Mouse (Mus musculus) intestine, embryonic 16.5 days (tissue): ENCODE measurements around the gene Kcng4. TPM values are rescaled to one million over a fixed set of nuclear protein-coding genes. Genes with fewer than 3 reads are reported as not detected.
A peak's percentile ranks its signal among the peaks of the same experiment; 100 is the strongest.

ENCODE experiments used
- ATAC-seq: fragments of 200-750 bp; cut with Nextera tagmentation; 2 replicates; pipeline ENCODE4 v1.8.0; 2017; ENCODE audit warnings: moderate TSS enrichment, moderate library complexity
- H3K27ac ChIP-seq: fragments of 300-500 bp; sonication (generic); 2 replicates; pipeline ENCODE4 v1.5.1; 2014; ENCODE audit warnings: mild to moderate bottlenecking, low read length
- H3K27me3 ChIP-seq: fragments of 300-500 bp; sonication (generic); replicated peaks from 2 replicates; pipeline ENCODE4 v1.6.1; 2014; ENCODE audit warnings: low read length, control low read depth, mixed read lengths; ENCODE audit not compliant: control insufficient read depth, insufficient read depth
- H3K36me3 ChIP-seq: fragments of 300-500 bp; sonication (generic); 2 replicates; pipeline ENCODE4 v1.6.1; 2014; ENCODE audit warnings: low read length, control low read depth; ENCODE audit not compliant: control insufficient read depth, insufficient read depth
- H3K4me1 ChIP-seq: fragments of 300-500 bp; sonication (generic); 2 replicates; pipeline ENCODE4 v1.6.1; 2014; ENCODE audit warnings: low read length, control low read depth, mixed read lengths; ENCODE audit not compliant: control insufficient read depth, insufficient read depth
- H3K4me2 ChIP-seq: fragments of 300-500 bp; sonication (generic); 2 replicates; pipeline ENCODE4 v1.6.1; 2014; ENCODE audit warnings: low read depth, low read length, control low read depth
- H3K4me3 ChIP-seq: fragments of 300-500 bp; sonication (generic); 2 replicates; pipeline ENCODE4 v1.5.1; 2014; ENCODE audit warnings: mild to moderate bottlenecking, low read length
- H3K9ac ChIP-seq: fragments of 300-500 bp; sonication (generic); 2 replicates; pipeline ENCODE4 v1.6.1; 2014; ENCODE audit warnings: low read depth, low read length
- H3K9me3 ChIP-seq: fragments of 300-500 bp; sonication (generic); 2 replicates; pipeline ENCODE4 v1.6.1; 2016; ENCODE audit warnings: low read length, control low read depth; ENCODE audit not compliant: control insufficient read depth
- WGBS: fragments of 180-500 bp; shearing (Covaris S2); extraction: QIAGEN DNeasy Blood & Tissue Kit; methylation state at CpG from one replicate; pipeline ENCODE4 v1.1.7; 2014; 5-methylcytosine and 5-hydroxymethylcytosine counted together
- polyA plus RNA-seq: library from polyadenylated mRNA; unstranded; fragments of >200 nt; fragmentation: Nextera tagmentation; extraction: Ambion mirVana; gene quantifications from 2 replicates; pipeline ENCODE4 v1.2.1, GENCODE M21; 2015

Kcng4 gene
- polyA plus RNA-seq, 1 experiment from 2014 or later, result 0.23 TPM

DNA sequence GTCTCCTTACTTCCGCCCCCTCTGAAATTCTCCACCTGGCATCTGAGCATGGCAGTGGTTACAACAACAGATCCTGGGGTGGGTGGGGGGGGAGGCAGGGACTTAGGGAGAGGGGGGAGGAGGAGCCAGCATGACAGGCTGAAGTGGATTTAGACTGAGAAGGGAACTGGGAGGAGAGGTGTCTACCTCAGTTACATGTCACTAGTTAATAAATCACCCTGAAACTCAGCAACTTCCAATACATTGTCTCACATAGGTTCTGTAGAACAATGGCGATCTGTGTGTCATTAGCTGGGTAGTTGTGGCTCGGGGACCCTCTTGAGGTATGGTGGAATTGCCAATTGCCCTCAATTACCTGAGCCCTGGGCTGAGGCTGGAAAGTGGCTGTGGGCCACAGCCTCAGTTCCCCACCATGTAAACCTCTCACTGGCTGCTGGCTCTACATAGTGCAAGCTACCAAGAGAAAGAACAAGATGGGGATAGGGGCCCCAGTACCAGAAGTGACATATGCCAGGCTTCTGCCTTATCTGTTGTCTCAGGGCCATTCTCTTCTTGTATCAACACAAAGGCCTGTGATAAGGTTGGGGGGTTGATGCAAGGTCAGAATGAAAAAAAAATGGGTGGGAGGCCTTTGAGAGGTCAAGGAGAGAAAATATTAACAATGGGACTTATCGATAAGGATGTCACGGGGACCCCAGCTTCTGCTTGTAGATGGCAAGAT lies 54.9 kb downstream of the Kcng4 start:
- WGBS, result 50% methylated on average over 5 of the region's 5 CpGs
- 0 out of 2 replicates have a peak, but pooled peaks cover 4% of the 10 kb centered on the region for H3K27me3 ChIP-seq

DNA sequence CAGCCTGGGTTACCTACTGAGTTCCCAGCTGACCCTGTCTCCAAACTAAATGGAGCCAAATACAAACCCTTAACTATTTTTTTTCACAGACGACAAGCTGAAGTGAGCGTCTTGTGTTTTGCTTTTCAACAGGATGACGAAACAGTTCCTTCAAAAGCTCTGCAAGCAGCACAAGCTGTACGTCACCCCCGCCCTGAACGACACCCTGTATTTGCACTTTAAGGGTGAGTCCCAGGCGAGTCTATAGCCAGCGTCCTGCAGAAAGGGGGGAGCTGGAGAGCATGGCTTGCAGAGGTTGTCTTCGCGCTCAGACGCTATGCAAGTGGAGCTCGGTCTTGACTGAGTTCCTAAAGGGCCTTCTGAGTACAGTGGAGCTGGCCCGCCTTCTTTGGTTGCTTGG lies 56.4 kb downstream of the Kcng4 start:
- Histone ChIP-seq H3K4me2 (no peak overlapping the region), H3K4me1 (peaks cover 22% of the 10 kb centered on the region), H3K9ac (0 out of 2 replicates have a peak overlapping the region, but pooled peaks have one; percentile 40), H3K27ac (peak overlapping the region; percentile 77), H3K9me3 (no peaks in the 10 kb centered on the region), H3K27me3 (0 out of 2 replicates have a peak, but pooled peaks cover 4% of the 10 kb centered on the region), H3K36me3 (no peaks in the 10 kb centered on the region), H3K4me3 (no peak overlapping the region)
- 32% methylated on average over 13 of the region's 13 CpGs for WGBS
- no peak for ATAC-seq

More for the DNA sequence above, 54.9 kb downstream of the Kcng4 start:
- H3K9me3 ChIP-seq, result no peaks in the 10 kb centered on the region
- H3K4me1 ChIP-seq, result peaks cover 19% of the 10 kb centered on the region
- no peak overlapping the region for H3K4me3 ChIP-seq
- peak overlapping the region; percentile 50 for H3K27ac ChIP-seq
- H3K4me2 ChIP-seq, result no peak overlapping the region
- no peak overlapping the region for H3K9ac ChIP-seq
- no peaks in the 10 kb centered on the region for H3K36me3 ChIP-seq
- ATAC-seq, result peak; percentile 66

DNA sequence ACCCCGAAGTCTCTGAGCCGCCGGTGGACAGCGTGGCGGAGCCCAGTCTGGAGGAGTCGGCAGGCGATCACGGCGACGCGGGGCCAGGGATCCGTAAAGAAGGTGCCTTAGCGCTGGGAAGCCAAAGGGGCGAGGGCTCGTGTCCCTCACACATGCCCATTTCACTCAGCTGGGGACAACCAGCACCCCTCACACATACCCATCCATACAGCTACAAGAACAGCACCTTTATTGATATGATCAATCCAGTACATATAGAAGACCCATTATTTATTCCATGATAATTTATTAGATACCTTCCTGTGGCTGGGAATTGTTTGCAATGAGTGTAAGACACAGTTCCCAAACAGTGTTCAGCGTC lies 60.1 kb downstream of the Kcng4 start:
- peak overlapping the region; percentile 84 for H3K9ac ChIP-seq
- H3K4me1 ChIP-seq, result peaks cover 30% of the 10 kb centered on the region
- peak; percentile 16 for ATAC-seq
- H3K4me3 ChIP-seq, result peak overlapping the region; percentile 80
- no peak overlapping the region for H3K27ac ChIP-seq
- WGBS, result 2% methylated on average over 16 of the region's 16 CpGs
- H3K27me3 ChIP-seq, result 0 out of 2 replicates have a peak, but pooled peaks cover 4% of the 10 kb centered on the region
- H3K4me2 ChIP-seq, result peak overlapping the region; percentile 98
- H3K36me3 ChIP-seq, result no peaks in the 10 kb centered on the region
- H3K9me3 ChIP-seq, result no peaks in the 10 kb centered on the region

DNA sequence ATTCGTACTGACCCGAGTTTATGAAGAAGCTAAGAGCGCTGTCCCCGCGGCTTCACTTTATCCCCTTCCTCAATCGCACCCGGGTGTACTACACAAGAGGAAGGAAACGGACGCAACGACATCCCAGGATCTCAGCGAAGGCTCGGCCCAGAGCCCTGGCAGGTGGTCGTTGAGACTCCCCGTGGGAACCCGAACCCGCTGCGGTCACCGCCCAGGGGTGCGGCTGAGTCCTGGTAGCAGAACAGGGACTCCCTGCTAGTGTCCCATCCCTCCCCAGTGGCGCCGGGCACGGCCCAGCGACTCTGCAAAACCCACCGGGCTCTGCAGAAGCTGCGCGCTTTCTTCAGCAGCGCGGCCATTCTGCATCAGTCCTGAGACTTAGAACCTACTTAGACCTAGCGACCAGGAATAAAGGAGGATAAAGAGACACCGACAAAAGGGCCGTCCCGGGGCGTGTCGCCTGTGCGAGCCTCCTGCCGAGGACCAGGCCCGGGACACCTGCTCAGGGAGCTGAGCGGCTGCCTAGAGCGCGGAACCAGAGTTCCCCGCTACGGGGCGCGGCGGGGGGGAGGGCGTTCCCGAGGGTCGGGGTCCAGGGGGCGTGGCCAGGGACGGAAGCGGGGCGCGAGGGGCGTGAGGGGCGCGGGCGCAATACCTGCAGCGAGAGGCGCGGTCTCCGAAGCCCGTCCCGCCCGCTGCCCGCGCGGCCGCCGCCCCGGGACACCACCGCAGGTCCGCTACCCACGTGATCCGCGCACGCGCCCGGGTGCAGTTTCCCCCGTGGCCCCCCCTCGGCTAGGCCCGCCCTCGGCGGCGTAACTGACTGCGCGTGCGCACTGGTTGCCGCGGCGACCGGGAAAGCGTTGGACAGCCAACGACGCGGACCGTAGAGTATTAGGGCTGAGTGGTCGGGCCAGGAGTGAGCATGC lies 60.8 kb downstream of the Kcng4 start, which contains the start of the genes Hsdl1 and Dnaaf1:
Hsdl1 (minus strand) TSS at position 747 of the 929 bp plus-strand sequence.
Dnaaf1 (plus strand) TSS at position 799 of the 929 bp plus-strand sequence.
- H3K27ac ChIP-seq, result peak within 1 kb of the TSS; percentile 81
- H3K36me3 ChIP-seq, result no peaks in the 10 kb centered on the region
- ATAC-seq, result peak; percentile 87
- WGBS, result under 1% methylated on average over 84 of the region's 97 CpGs
- H3K27me3 ChIP-seq, result 0 out of 2 replicates have a peak, but pooled peaks cover 4% of the 10 kb centered on the region
- peak within 1 kb of the TSS; percentile 80 for H3K4me3 ChIP-seq
- H3K4me2 ChIP-seq, result peak within 1 kb of the TSS; percentile 98
- peaks cover 24% of the 10 kb centered on the region for H3K4me1 ChIP-seq
- no peaks in the 10 kb centered on the region for H3K9me3 ChIP-seq
- peak within 1 kb of the TSS; percentile 84 for H3K9ac ChIP-seq

Other genes starting within 250 kb of the Kcng4 start
- 20.6 and 22.7 TPM in 2 replicates for gene Mlycd, start 240.8 kb downstream of the Kcng4 start, polyA plus RNA-seq
- gene Osgin1, start 201.6 kb downstream of the Kcng4 start, polyA plus RNA-seq, result 8.0 and 9.2 TPM in 2 replicates
- gene Necab2, start 189.0 kb downstream of the Kcng4 start, polyA plus RNA-seq, result 1.3 and 1.6 TPM in 2 replicates
- gene Slc38a8, start 134.0 kb downstream of the Kcng4 start, polyA plus RNA-seq, result 0.05 and 0.06 TPM in 2 replicates
- gene Mbtps1, start 76.9 kb downstream of the Kcng4 start, polyA plus RNA-seq, result 78.0 and 82.5 TPM in 2 replicates
- gene Hsdl1, start 60.5 kb downstream of the Kcng4 start, polyA plus RNA-seq, result 32.3 and 33.3 TPM in 2 replicates
- gene Dnaaf1, start 60.4 kb downstream of the Kcng4 start, polyA plus RNA-seq, result 2.6 and 3.5 TPM in 2 replicates
- gene Taf1c, start 30.5 kb downstream of the Kcng4 start, polyA plus RNA-seq, result 11.6 and 11.9 TPM in 2 replicates
- gene Adad2, start 22.9 kb downstream of the Kcng4 start, polyA plus RNA-seq, result 0.09 TPM in 1 of 2 replicates, not detected in the other
- 4.6 and 5.4 TPM in 2 replicates for gene Wfdc1, start 30.7 kb upstream of the Kcng4 start, polyA plus RNA-seq
- 6.4 and 6.8 TPM in 2 replicates for gene Atp2c2, start 64.3 kb upstream of the Kcng4 start, polyA plus RNA-seq
- 17.8 and 18.1 TPM in 2 replicates for gene Tldc1, start 142.7 kb upstream of the Kcng4 start, polyA plus RNA-seq
- gene Cotl1, start 204.9 kb upstream of the Kcng4 start, polyA plus RNA-seq, result 248 and 262 TPM in 2 replicates
- gene Klhl36, start 226.6 kb upstream of the Kcng4 start, polyA plus RNA-seq, result 11.5 and 12.2 TPM in 2 replicates